Mouse (Mus musculus) lung, embryonic 14.5 days (tissue): Measurements from ENCODE around the gene Gm20388. TPM values are rescaled to one million over a fixed set of nuclear protein-coding genes. Genes with fewer than 3 reads are reported as not detected.

Source experiments
- ATAC-seq: fragments of 200-750 bp; cut with Nextera tagmentation; 2 replicates; pipeline ENCODE4 v1.8.0; 2017; ENCODE audit warnings: mild to moderate bottlenecking, moderate TSS enrichment, moderate library complexity; ENCODE audit not compliant: insufficient read depth
- DNase-seq: peaks from one replicate; pipeline ENCODE4 v3.0.0-alpha.2; 2015
- H3K27ac ChIP-seq: fragments of 300-500 bp; sonication (generic); 2 replicates; pipeline ENCODE4 v1.5.1; 2014; ENCODE audit warnings: low read depth, mild to moderate bottlenecking, moderate library complexity
- H3K27me3 ChIP-seq: fragments of 300-500 bp; sonication (generic); 2 replicates; pipeline ENCODE4 v1.6.1; 2014; ENCODE audit warnings: low read length, control low read depth; ENCODE audit not compliant: insufficient read depth
- H3K36me3 ChIP-seq: fragments of 300-500 bp; sonication (generic); 2 replicates; pipeline ENCODE4 v1.6.1; 2014; ENCODE audit warnings: control low read depth; ENCODE audit not compliant: insufficient read depth
- H3K4me1 ChIP-seq: fragments of 300-500 bp; sonication (generic); 2 replicates; pipeline ENCODE4 v1.6.1; 2014; ENCODE audit warnings: antibody characterized with exemption, control low read depth; ENCODE audit not compliant: insufficient read depth
- H3K4me2 ChIP-seq: fragments of 300-500 bp; sonication (generic); 2 replicates; pipeline ENCODE4 v1.6.1; 2014; ENCODE audit warnings: mild to moderate bottlenecking
- H3K4me3 ChIP-seq: fragments of 300-500 bp; sonication (generic); 2 replicates; pipeline ENCODE4 v1.5.1; 2014; ENCODE audit warnings: low read depth, low read length
- H3K9ac ChIP-seq: fragments of 300-500 bp; sonication (generic); 2 replicates; pipeline ENCODE4 v1.6.1; 2014
- H3K9me3 ChIP-seq: fragments of 300-500 bp; sonication (generic); 2 replicates; pipeline ENCODE4 v1.6.1; 2016; ENCODE audit warnings: low read depth, low read length, control low read depth
- CTCF ChIP-seq: IDR thresholded peaks from 2 replicates; pipeline ENCODE4 v1.5.1; 2016; ENCODE audit warnings: antibody characterized with exemption, low read depth
- WGBS: fragments of 180-500 bp; shearing (Covaris S2); extraction: QIAGEN DNeasy Blood & Tissue Kit; methylation state at CpG from one replicate; pipeline ENCODE4 v1.1.7; 2014; 5-methylcytosine and 5-hydroxymethylcytosine counted together
- polyA plus RNA-seq: library from polyadenylated mRNA; unstranded; fragments of >200 nt; fragmentation: Nextera tagmentation; extraction: Ambion mirVana; gene quantifications from 2 replicates; pipeline ENCODE4 v1.2.1, GENCODE M21; 2014

Gm20388 gene
- polyA plus RNA-seq, 1 experiment from 2014 or later, result not detected

- no peak overlapping the region for H3K4me2 ChIP-seq
- no peak for TF ChIP-seq CTCF
- ATAC-seq (no peak), DNase-seq (no peak)
- no peak overlapping the region for H3K9ac ChIP-seq
- no peaks in the 10 kb centered on the region for H3K36me3 ChIP-seq
- H3K27me3 ChIP-seq, result no peaks in the 10 kb centered on the region
- H3K4me1 ChIP-seq, result no peaks in the 10 kb centered on the region
- no peak overlapping the region for H3K27ac ChIP-seq
- H3K9me3 ChIP-seq, result no peaks in the 10 kb centered on the region
- no peak overlapping the region for H3K4me3 ChIP-seq
- WGBS, result 62% methylated on average over 5 of the region's 5 CpGs
These were observed 2964.5 kb downstream of the Gm20388 start for GRCm38 (mm10) chr8:122875186-122875585.

- DNase-seq, result no peak
- 89% methylated on average over 3 of the region's 3 CpGs for WGBS
- TF ChIP-seq CTCF, result no peak
These were observed 2967.6 kb downstream of the Gm20388 start for GRCm38 (mm10) chr8:122878231-122878630.

GRCm38 (mm10) chr8:122880302-122880701 lies 2969.7 kb downstream of the Gm20388 start:
- 33% methylated on average over 3 of the region's 3 CpGs for WGBS
- no peak for ATAC-seq
- no peak overlapping the region for H3K4me3 ChIP-seq
- H3K27ac ChIP-seq, result no peak overlapping the region
- no peaks in the 10 kb centered on the region for H3K4me1 ChIP-seq
- TF ChIP-seq CTCF, result no peak
- peaks cover 41% of the 10 kb centered on the region for H3K36me3 ChIP-seq
- no peak overlapping the region for H3K9ac ChIP-seq
- DNase-seq, result no peak
- no peak overlapping the region for H3K4me2 ChIP-seq
- H3K9me3 ChIP-seq, result no peaks in the 10 kb centered on the region
- H3K27me3 ChIP-seq, result no peaks in the 10 kb centered on the region

More at GRCm38 (mm10) chr8:122878231-122878630, 2967.6 kb downstream of the Gm20388 start:
- H3K9ac ChIP-seq, result no peak overlapping the region
- no peaks in the 10 kb centered on the region for H3K27me3 ChIP-seq
- ATAC-seq, result no peak
- H3K9me3 ChIP-seq, result no peaks in the 10 kb centered on the region
- peaks cover 21% of the 10 kb centered on the region for H3K36me3 ChIP-seq
- no peak overlapping the region for H3K4me2 ChIP-seq
- no peaks in the 10 kb centered on the region for H3K4me1 ChIP-seq
- H3K27ac ChIP-seq, result no peak overlapping the region
- no peak overlapping the region for H3K4me3 ChIP-seq

GRCm38 (mm10) chr8:122883671-122884070 lies 2973.0 kb downstream of the Gm20388 start:
- Histone ChIP-seq H3K4me2 (no peak overlapping the region), H3K4me3 (no peak overlapping the region), H3K27ac (no peak overlapping the region), H3K9me3 (no peaks in the 10 kb centered on the region), H3K27me3 (no peaks in the 10 kb centered on the region), H3K36me3 (peaks cover 73% of the 10 kb centered on the region), H3K9ac (no peak overlapping the region), H3K4me1 (no peaks in the 10 kb centered on the region)
- WGBS, result 82% methylated on average over 10 of the region's 10 CpGs
- ATAC-seq (no peak), DNase-seq (no peak)
- no peak for TF ChIP-seq CTCF

- Histone ChIP-seq H3K36me3 (peaks cover 97% of the 10 kb centered on the region), H3K4me2 (no peak overlapping the region), H3K9me3 (no peaks in the 10 kb centered on the region), H3K27me3 (no peaks in the 10 kb centered on the region), H3K27ac (no peak overlapping the region), H3K9ac (no peak overlapping the region), H3K4me1 (no peaks in the 10 kb centered on the region), H3K4me3 (no peak overlapping the region)
- DNase-seq, result no peak
- WGBS, result 80% methylated on average over 12 of the region's 12 CpGs
- TF ChIP-seq CTCF, result no peak
- ATAC-seq, result no peak
These were observed 2980.8 kb downstream of the Gm20388 start for GRCm38 (mm10) chr8:122891440-122891839.

DNA sequence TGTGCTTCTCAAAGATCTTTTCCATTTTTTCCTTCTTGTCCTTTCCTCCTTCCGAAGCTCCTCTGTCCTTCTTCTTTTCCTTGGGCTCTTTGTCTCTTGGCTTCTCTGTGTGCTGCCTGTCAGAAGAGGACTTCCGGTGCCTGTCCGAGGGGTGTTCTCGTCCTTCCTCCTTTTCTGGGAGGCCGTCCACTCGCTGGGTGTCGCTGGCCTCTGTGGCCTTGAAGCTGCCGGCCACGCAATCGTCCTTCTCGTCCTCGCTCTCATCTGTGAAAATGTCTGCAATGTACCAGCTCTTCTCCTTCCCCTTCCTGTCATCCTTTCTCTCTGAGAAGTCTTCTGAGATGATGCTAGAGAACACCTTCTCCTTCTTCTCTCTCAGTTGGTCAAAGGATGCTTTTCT lies 2982.8 kb downstream of the Gm20388 start:
- no peaks in the 10 kb centered on the region for H3K27me3 ChIP-seq
- H3K4me1 ChIP-seq, result no peaks in the 10 kb centered on the region
- no peaks in the 10 kb centered on the region for H3K9me3 ChIP-seq
- no peak overlapping the region for H3K4me3 ChIP-seq
- no peak overlapping the region for H3K4me2 ChIP-seq
- DNase-seq (no peak), ATAC-seq (no peak)
- no peak overlapping the region for H3K9ac ChIP-seq
- TF ChIP-seq CTCF, result no peak
- peaks cover 97% of the 10 kb centered on the region for H3K36me3 ChIP-seq
- WGBS, result 86% methylated on average over 12 of the region's 12 CpGs
- H3K27ac ChIP-seq, result no peak overlapping the region

- H3K9me3 ChIP-seq, result no peaks in the 10 kb centered on the region
These were observed 2985.7 kb downstream of the Gm20388 start for GRCm38 (mm10) chr8:122896317-122896716.

GRCm38 (mm10) chr8:122897200-122897599 lies 2986.6 kb downstream of the Gm20388 start:
- H3K9me3 ChIP-seq, result no peaks in the 10 kb centered on the region
- H3K4me1 ChIP-seq, result no peaks in the 10 kb centered on the region
- ATAC-seq, result no peak
- H3K4me3 ChIP-seq, result no peak overlapping the region
- TF ChIP-seq CTCF, result no peak
- DNase-seq, result no peak
- peaks cover 85% of the 10 kb centered on the region for H3K36me3 ChIP-seq
- no peaks in the 10 kb centered on the region for H3K27me3 ChIP-seq
- H3K4me2 ChIP-seq, result no peak overlapping the region
- WGBS, result 91% methylated on average over 8 of the region's 8 CpGs
- no peak overlapping the region for H3K27ac ChIP-seq
- no peak overlapping the region for H3K9ac ChIP-seq

More at GRCm38 (mm10) chr8:122896317-122896716, 2985.7 kb downstream of the Gm20388 start:
- no peak overlapping the region for H3K9ac ChIP-seq
- no peaks in the 10 kb centered on the region for H3K4me1 ChIP-seq
- 93% methylated on average over 11 of the region's 11 CpGs for WGBS
- no peak overlapping the region for H3K4me2 ChIP-seq
- no peak overlapping the region for H3K4me3 ChIP-seq
- no peak for TF ChIP-seq CTCF
- peaks cover 91% of the 10 kb centered on the region for H3K36me3 ChIP-seq
- no peaks in the 10 kb centered on the region for H3K27me3 ChIP-seq
- DNase-seq, result no peak
- H3K27ac ChIP-seq, result no peak overlapping the region
- no peak for ATAC-seq
